Mouse (Mus musculus) heart, adult 2 months (tissue): ENCODE data around the gene Jagn1. TPM values are rescaled to one million over a fixed set of nuclear protein-coding genes. Genes with fewer than 3 reads are reported as not detected.

Experiments
- DNase-seq, 2 experiments: peaks; one replicate each; pipeline ENCODE4 v3.0.0; 2021
- H3K27ac ChIP-seq: fragments of 200-600 bp; 2 replicates; pipeline ENCODE4 v1.8.1; 2022
- H3K27me3 ChIP-seq: fragments of 200-500 bp; 2 replicates; pipeline ENCODE4 v1.6.1; 2012; ENCODE audit warnings: mild to moderate bottlenecking, low read length, inconsistent platforms, mixed read lengths; ENCODE audit not compliant: control insufficient read depth, insufficient read depth
- H3K36me3 ChIP-seq: fragments of 200-500 bp; 2 replicates; pipeline ENCODE4 v1.6.1; 2012; ENCODE audit warnings: low read length, inconsistent platforms; ENCODE audit not compliant: control insufficient read depth, insufficient read depth
- H3K4me1 ChIP-seq: fragments of 200-500 bp; 2 replicates; pipeline ENCODE4 v1.6.1; 2011; ENCODE audit warnings: low read length; ENCODE audit not compliant: control insufficient read depth, insufficient read depth
- H3K4me3 ChIP-seq: fragments of 200-600 bp; 2 replicates; pipeline ENCODE4 v1.8.1; 2022
- H3K79me2 ChIP-seq: fragments of 200-500 bp; replicated peaks from 2 replicates; pipeline ENCODE4 v1.6.1; 2012; ENCODE audit warnings: mild to moderate bottlenecking, inconsistent platforms, low read length, moderate library complexity, mixed read lengths; ENCODE audit not compliant: control insufficient read depth, insufficient read depth
- H3K9ac ChIP-seq: fragments of 200-500 bp; 2 replicates; pipeline ENCODE4 v1.6.1; 2012; ENCODE audit warnings: low read depth, mild to moderate bottlenecking, control low read depth, inconsistent platforms, low read length, mixed read lengths
- CTCF ChIP-seq: fragments of 200-600 bp; IDR thresholded peaks from 2 replicates; pipeline ENCODE4 v1.8.1; 2022; ENCODE audit warnings: antibody characterized with exemption, mild to moderate bottlenecking, moderate library complexity
- EP300 ChIP-seq: fragments of 200-500 bp; IDR thresholded peaks from 2 replicates; pipeline ENCODE4 v1.6.1; 2011; ENCODE audit warnings: low read depth, low read length, control low read depth; ENCODE audit not compliant: insufficient read depth
- POLR2A ChIP-seq: fragments of 200-500 bp; IDR thresholded peaks from 2 replicates; pipeline ENCODE4 v1.6.1; 2011; ENCODE audit warnings: mild to moderate bottlenecking, low read depth, low read length, control low read depth; ENCODE audit not compliant: insufficient read depth
- WGBS: fragments of 180-500 bp; shearing (Covaris S2); methylation state at CpG from one replicate; pipeline ENCODE4 v1.1.7; 2018; 5-methylcytosine and 5-hydroxymethylcytosine counted together
- intact Hi-C: fragments of 180-260 bp; cut with DNase I; formaldehyde crosslinking; loops from one replicate; pipeline ENCODE4 v1.15.1; 2025
- microRNA-seq, 2 experiments: library from miRNA; unstranded; fragments of <30 nt; microRNA quantifications; one replicate each; pipeline ENCODE4 v1.2.0; 2021
- polyA plus RNA-seq: library from polyadenylated mRNA; depleted of rRNA; stranded (reverse); fragments of >200 nt; gene quantifications from 2 replicates; pipeline ENCODE4 v1.2.3, GENCODE M21; 2012; rRNA removed
- total RNA-seq, 2 experiments: library from RNA; stranded (reverse); gene quantifications; 2 replicates each; pipeline ENCODE4 v1.2.3; 2021

Jagn1 gene
- total and polyA plus RNA-seq, 3 experiments: 21.1 to 43.3 (median 22.5) TPM

DNA sequence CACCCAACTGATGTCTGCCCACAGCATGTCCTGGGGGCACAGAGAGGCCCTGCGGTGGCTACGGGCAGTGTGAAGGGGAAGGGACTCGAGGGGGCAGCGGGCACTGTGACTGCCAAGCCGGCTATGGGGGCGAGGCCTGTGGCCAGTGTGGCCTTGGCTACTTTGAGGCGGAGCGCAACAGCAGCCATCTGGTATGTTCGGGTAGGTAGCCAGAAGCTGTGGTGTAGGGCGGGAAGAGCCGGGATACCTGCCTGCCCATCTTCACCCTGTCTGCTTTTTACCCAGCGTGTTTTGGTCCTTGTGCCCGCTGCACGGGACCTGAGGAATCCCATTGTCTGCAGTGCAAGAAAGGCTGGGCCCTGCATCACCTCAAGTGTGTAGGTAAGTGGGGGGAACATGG lies 47.0 kb downstream of the Jagn1 start:
- Histone ChIP-seq H3K4me3 (no peak overlapping the region), H3K4me1 (no peaks in the 10 kb centered on the region; the same call in 1 of the 2 replicates), H3K79me2 (no peaks in the 10 kb centered on the region), H3K27me3 (no peaks in the 10 kb centered on the region), H3K36me3 (no peaks in the 10 kb centered on the region), H3K9ac (no peak overlapping the region), H3K27ac (no peak overlapping the region)
- no peak for DNase-seq
- intact Hi-C loops: no loop called here
- 93% methylated on average over 14 of the region's 14 CpGs for WGBS
- TF ChIP-seq CTCF (no peak), EP300 (no peak), POLR2A (no peak)

DNA sequence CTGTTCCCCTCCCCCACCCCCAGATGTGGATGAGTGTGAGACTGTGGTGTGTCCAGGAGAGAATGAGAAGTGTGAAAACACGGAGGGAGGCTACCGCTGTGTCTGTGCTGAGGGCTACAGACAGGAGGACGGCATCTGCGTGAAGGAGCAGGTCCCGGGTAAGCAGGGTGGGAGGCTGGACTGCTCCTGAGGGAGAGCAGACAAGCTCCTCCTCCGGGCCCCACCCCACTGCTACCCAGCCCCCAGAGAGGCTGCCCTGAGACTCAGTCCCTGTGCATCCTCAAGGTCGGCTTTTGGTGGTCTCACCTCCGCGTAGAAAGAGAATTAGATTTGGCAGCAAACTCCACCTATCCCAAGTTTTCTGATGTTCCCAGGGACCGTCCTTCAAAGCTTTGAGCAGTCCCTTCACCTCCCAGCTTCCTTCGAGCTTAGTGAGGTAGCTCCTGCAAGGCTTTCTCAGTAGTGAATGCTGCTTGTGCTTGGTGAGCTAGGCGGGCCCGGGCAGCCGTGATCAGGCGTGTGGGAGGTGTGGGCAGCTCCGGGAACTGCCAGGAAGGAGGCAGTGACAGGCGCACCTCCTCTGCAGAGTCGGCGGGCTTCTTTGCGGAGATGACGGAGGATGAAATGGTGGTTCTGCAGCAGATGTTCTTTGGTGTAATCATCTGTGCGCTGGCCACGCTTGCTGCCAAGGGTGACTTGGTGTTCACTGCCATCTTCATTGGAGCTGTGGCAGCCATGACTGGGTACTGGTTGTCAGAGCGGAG lies 49.9 kb downstream of the Jagn1 start:
- no peaks in the 10 kb centered on the region for H3K27me3 ChIP-seq
- TF ChIP-seq CTCF: no peak
- TF ChIP-seq EP300: no peak
- TF ChIP-seq POLR2A: no peak
- no peak overlapping the region for H3K9ac ChIP-seq
- intact Hi-C loops: no loop called here
- WGBS: 76% methylated on average over 24 of the region's 24 CpGs
- H3K4me1 ChIP-seq: no peaks in the 10 kb centered on the region; the same call in 1 of the 2 replicates
- no peak overlapping the region for H3K4me3 ChIP-seq
- H3K79me2 ChIP-seq: no peaks in the 10 kb centered on the region
- DNase-seq: no peak
- H3K27ac ChIP-seq: no peak overlapping the region
- no peaks in the 10 kb centered on the region for H3K36me3 ChIP-seq

- H3K4me3 ChIP-seq: peak overlapping the region; percentile 60
- H3K27ac ChIP-seq: peak overlapping the region; percentile 69
- no peaks in the 10 kb centered on the region for H3K4me1 ChIP-seq
- 1% methylated on average over 54 of the region's 54 CpGs for WGBS
- H3K27me3 ChIP-seq: no peaks in the 10 kb centered on the region
- no peaks in the 10 kb centered on the region for H3K79me2 ChIP-seq
- H3K36me3 ChIP-seq: no peaks in the 10 kb centered on the region
- peak overlapping the region; percentile 73 for H3K9ac ChIP-seq
- TF ChIP-seq EP300 (no peak), POLR2A (0 out of 2 replicates have a peak, but pooled peaks have one; percentile 24), CTCF (peak; percentile 81)
- intact Hi-C loops: no loop called here
- DNase-seq: peak; percentile 89
Observed at GRCm38 (mm10) chr6:113494258-113494788, 52.0 kb downstream of the Jagn1 start.

- peak overlapping the region; percentile 73; the same call in 1 of the 2 replicates for H3K9ac ChIP-seq
- WGBS: 27% methylated on average over 28 of the region's 28 CpGs
Observed at GRCm38 (mm10) chr6:113495071-113495675, 52.8 kb downstream of the Jagn1 start.

More at GRCm38 (mm10) chr6:113495071-113495675, 52.8 kb downstream of the Jagn1 start:
- TF ChIP-seq EP300 (no peak), CTCF (no peak), POLR2A (no peak)
- Histone ChIP-seq H3K4me1 (no peaks in the 10 kb centered on the region), H3K4me3 (peak overlapping the region; percentile 60), H3K79me2 (no peaks in the 10 kb centered on the region), H3K36me3 (no peaks in the 10 kb centered on the region), H3K27ac (no peak overlapping the region), H3K27me3 (no peaks in the 10 kb centered on the region)
- intact Hi-C loops: no loop called here
- DNase-seq: no peak

Small RNAs within 50 kb of the gene (microRNA-seq; reads per million reads assigned to microRNA genes)
- 0 reads per million in 2 experiments for gene Gm24387

Other genes starting within 250 kb of the Jagn1 start
- gene Lhfpl4, start 247.2 kb upstream of the Jagn1 start, total RNA-seq: under 1 TPM; 0.18 to 0.41 TPM
- gene Lhfpl4, start 247.2 kb upstream of the Jagn1 start, polyA plus RNA-seq: 0.23 and 0.44 TPM in 2 replicates
- gene Mtmr14, start 204.7 kb upstream of the Jagn1 start, total RNA-seq: 10 to 100 TPM; 13.3 to 15.7 TPM
- 17.4 and 23.7 TPM in 2 replicates for gene Mtmr14, start 204.7 kb upstream of the Jagn1 start, polyA plus RNA-seq
- under 1 TPM in 1 of 2 experiments, not detected in 1; 0.09 TPM for gene Cpne9, start 160.3 kb upstream of the Jagn1 start, total RNA-seq
- 0.02 and 0.12 TPM in 2 replicates for gene Cpne9, start 160.3 kb upstream of the Jagn1 start, polyA plus RNA-seq
- gene Brpf1, start 135.4 kb upstream of the Jagn1 start, total RNA-seq: 10 to 100 TPM; 11.0 to 14.4 TPM
- 9.9 and 12.8 TPM in 2 replicates for gene Brpf1, start 135.4 kb upstream of the Jagn1 start, polyA plus RNA-seq
- 1 to 10 TPM; 5.0 to 5.7 TPM for gene Ogg1, start 115.6 kb upstream of the Jagn1 start, total RNA-seq
- gene Ogg1, start 115.6 kb upstream of the Jagn1 start, polyA plus RNA-seq: 10.2 and 10.3 TPM in 2 replicates
- gene Camk1, start 98.6 kb upstream of the Jagn1 start, total RNA-seq: 10 to 100 TPM; 63.0 to 68.2 TPM
- gene Camk1, start 98.6 kb upstream of the Jagn1 start, polyA plus RNA-seq: 74.8 and 98.0 TPM in 2 replicates
- 10 to 100 TPM; 23.5 to 24.2 TPM for gene Tada3, start 64.7 kb upstream of the Jagn1 start, total RNA-seq
- gene Tada3, start 64.7 kb upstream of the Jagn1 start, polyA plus RNA-seq: 16.1 and 16.2 TPM in 2 replicates
- 10 to 100 TPM; 66.4 to 66.9 TPM for gene Arpc4, start 64.5 kb upstream of the Jagn1 start, total RNA-seq
- 26.6 and 34.2 TPM in 2 replicates for gene Arpc4, start 64.5 kb upstream of the Jagn1 start, polyA plus RNA-seq
- gene Ttll3, start 53.3 kb upstream of the Jagn1 start, total RNA-seq: 1 to 10 TPM in 1 of 2 experiments, under 1 TPM in 1; 0.97 to 1.5 TPM
- 3.2 and 4.8 TPM in 2 replicates for gene Ttll3, start 53.3 kb upstream of the Jagn1 start, polyA plus RNA-seq
- gene Rpusd3, start 23.2 kb upstream of the Jagn1 start, total RNA-seq: 10 to 100 TPM in 1 of 2 experiments, 1 to 10 TPM in 1; 8.3 to 10.3 TPM
- gene Rpusd3, start 23.2 kb upstream of the Jagn1 start, polyA plus RNA-seq: 30.4 and 39.0 TPM in 2 replicates
- 10 to 100 TPM in 1 of 2 experiments, 1 to 10 TPM in 1; 7.8 to 10.6 TPM for gene Cidec, start 6.8 kb upstream of the Jagn1 start, total RNA-seq
- gene Cidec, start 6.8 kb upstream of the Jagn1 start, polyA plus RNA-seq: 36.8 and 77.7 TPM in 2 replicates
- 1 to 10 TPM in 1 of 2 experiments, under 1 TPM in 1; 0.55 to 1.1 TPM for gene Il17re, start 15.9 kb downstream of the Jagn1 start, total RNA-seq
- 1.2 and 1.9 TPM in 2 replicates for gene Il17re, start 15.9 kb downstream of the Jagn1 start, polyA plus RNA-seq
- gene Il17rc, start 28.9 kb downstream of the Jagn1 start, total RNA-seq: 1 to 10 TPM; 6.5 to 7.5 TPM
- 12.1 and 13.6 TPM in 2 replicates for gene Il17rc, start 28.9 kb downstream of the Jagn1 start, polyA plus RNA-seq
- 10 to 100 TPM; 53.0 to 56.7 TPM for gene Creld1, start 40.7 kb downstream of the Jagn1 start, total RNA-seq
- 32.4 and 41.4 TPM in 2 replicates for gene Creld1, start 40.7 kb downstream of the Jagn1 start, polyA plus RNA-seq
- not detected for gene Prrt3, start 59.4 kb downstream of the Jagn1 start, total RNA-seq
- gene Prrt3, start 59.4 kb downstream of the Jagn1 start, polyA plus RNA-seq: not detected in 2 replicates
- gene Emc3, start 89.1 kb downstream of the Jagn1 start, total RNA-seq: 10 to 100 TPM; 52.5 to 58.2 TPM
- 41.0 and 66.3 TPM in 2 replicates for gene Emc3, start 89.1 kb downstream of the Jagn1 start, polyA plus RNA-seq
- under 1 TPM in 1 of 2 experiments, not detected in 1; 0.18 TPM for gene Fancd2, start 89.1 kb downstream of the Jagn1 start, total RNA-seq
- gene Fancd2, start 89.1 kb downstream of the Jagn1 start, polyA plus RNA-seq: 0.29 and 0.61 TPM in 2 replicates
- not detected for gene Fancd2os, start 158.1 kb downstream of the Jagn1 start, total RNA-seq
- gene Fancd2os, start 158.1 kb downstream of the Jagn1 start, polyA plus RNA-seq: not detected in 2 replicates
- 10 to 100 TPM; 60.4 to 70.2 TPM for gene Brk1, start 162.2 kb downstream of the Jagn1 start, total RNA-seq
- gene Brk1, start 162.2 kb downstream of the Jagn1 start, polyA plus RNA-seq: 128 and 199 TPM in 2 replicates
- gene Vhl, start 181.4 kb downstream of the Jagn1 start, total RNA-seq: 1 to 10 TPM; 8.3 to 8.6 TPM
- gene Vhl, start 181.4 kb downstream of the Jagn1 start, polyA plus RNA-seq: 11.2 and 12.0 TPM in 2 replicates
- 10 to 100 TPM; 10.4 to 13.6 TPM for gene Irak2, start 195.9 kb downstream of the Jagn1 start, total RNA-seq
- 12.5 and 12.9 TPM in 2 replicates for gene Irak2, start 195.9 kb downstream of the Jagn1 start, polyA plus RNA-seq